In genomic region chr15:37034155-37034554, GRCm38 (mm10) we compare ENCODE assay signal across 21 mouse cellular contexts.
"Had no signal": no experiment of that assay in that cellular context is flagged by ENCODE, and none has a peak within 500 bp of the region (broad histone marks: within the 10 kb centered on the region; RNA-seq: fewer than 3 reads in every experiment).

No protein-coding gene starts in this region.

- H3K36me3 ChIP-seq: heart, embryonic 13.5 days; heart, embryonic 15.5 days; hindbrain, embryonic 13.5 days; hindbrain, embryonic 15.5 days; limb, embryonic 13.5 days; limb, embryonic 15.5 days; liver, embryonic 12.5 days had no signal

- DNase-seq: forebrain, postnatal 0 days; gastrocnemius, postnatal 14 days; gastrocnemius, postnatal 36 days; heart, adult 18-20 months; heart, postnatal 14 days; heart, postnatal 36 days; kidney, adult 8-10 months; kidney, postnatal 10 days; kidney, postnatal 25 days; kidney, postnatal 4 days had no signal

- ATAC-seq: forebrain, postnatal 0 days; hindbrain, postnatal 0 days; liver, embryonic 12.5 days had no signal

- H3K4me2 ChIP-seq: heart, embryonic 11.5 days; heart, embryonic 13.5 days; heart, embryonic 15.5 days; hindbrain, embryonic 13.5 days; hindbrain, embryonic 15.5 days; limb, embryonic 13.5 days; limb, embryonic 15.5 days; liver, embryonic 12.5 days had no signal

- H3K9me3 ChIP-seq: heart, embryonic 13.5 days; heart, embryonic 15.5 days; hindbrain, embryonic 13.5 days; hindbrain, embryonic 15.5 days; limb, embryonic 13.5 days; limb, embryonic 15.5 days; liver, embryonic 12.5 days had no signal

- H3K4me1 ChIP-seq: hindbrain, embryonic 15.5 days had no signal

- H3K9ac ChIP-seq: forebrain, postnatal 0 days; heart, embryonic 13.5 days; heart, embryonic 15.5 days; hindbrain, embryonic 13.5 days; hindbrain, embryonic 15.5 days; limb, embryonic 13.5 days; limb, embryonic 15.5 days; liver, embryonic 12.5 days; liver, embryonic 14.5 days had no signal

- H3K27ac ChIP-seq: heart, embryonic 13.5 days; heart, embryonic 15.5 days; hindbrain, embryonic 13.5 days; hindbrain, embryonic 15.5 days; hindbrain, postnatal 0 days; left cerebral cortex, adult 2 months; limb, embryonic 13.5 days; limb, embryonic 15.5 days; liver, embryonic 12.5 days; liver, embryonic 14.5 days had no signal

- H3K27me3 ChIP-seq: heart, embryonic 13.5 days; heart, embryonic 15.5 days; hindbrain, embryonic 13.5 days; hindbrain, embryonic 15.5 days; limb, embryonic 13.5 days; limb, embryonic 15.5 days; liver, embryonic 12.5 days had no signal

- H3K4me3 ChIP-seq: heart, embryonic 13.5 days; heart, embryonic 15.5 days; hindbrain, embryonic 13.5 days; hindbrain, embryonic 15.5 days; left cerebral cortex, adult 2 months; limb, embryonic 13.5 days; limb, embryonic 15.5 days; liver, embryonic 12.5 days had no signal
